Mouse (Mus musculus) bone marrow macrophage, adult 2 months (primary cell): Measurements from ENCODE around the gene Fbxl20. TPM values are rescaled to one million over a fixed set of nuclear protein-coding genes. Genes with fewer than 3 reads are reported as not detected.

ENCODE experiments used
- H3K27ac ChIP-seq: 2 replicates; pipeline ENCODE4 v1.5.1; 2012; ENCODE audit warnings: low read depth, low read length; ENCODE audit not compliant: insufficient read depth
- H3K4me1 ChIP-seq: 2 replicates; pipeline ENCODE4 v1.6.1; 2012; ENCODE audit warnings: low read length; ENCODE audit not compliant: control insufficient read depth, insufficient read depth
- H3K4me3 ChIP-seq: 2 replicates; pipeline ENCODE4 v1.5.1; 2012; ENCODE audit warnings: mild to moderate bottlenecking, low read length, moderate library complexity; ENCODE audit not compliant: insufficient read depth
- CTCF ChIP-seq: IDR thresholded peaks from 2 replicates; pipeline ENCODE4 v1.5.1; 2012; ENCODE audit warnings: low read depth, mild to moderate bottlenecking, low read length, moderate library complexity
- POLR2A ChIP-seq: IDR thresholded peaks from 2 replicates; pipeline ENCODE4 v1.6.1; 2012; ENCODE audit warnings: mild to moderate bottlenecking, low read depth, low read length, borderline replicate concordance
- polyA plus RNA-seq: library from polyadenylated mRNA; stranded (reverse); fragments of >200 nt; gene quantifications from 2 replicates; pipeline ENCODE4 v1.2.4, GENCODE M21; 2012; ENCODE audit not compliant: missing spikeins, insufficient read depth, insufficient read length

The Fbxl20 gene
- polyA plus RNA-seq, 1 experiment, result 54.7 TPM

DNA sequence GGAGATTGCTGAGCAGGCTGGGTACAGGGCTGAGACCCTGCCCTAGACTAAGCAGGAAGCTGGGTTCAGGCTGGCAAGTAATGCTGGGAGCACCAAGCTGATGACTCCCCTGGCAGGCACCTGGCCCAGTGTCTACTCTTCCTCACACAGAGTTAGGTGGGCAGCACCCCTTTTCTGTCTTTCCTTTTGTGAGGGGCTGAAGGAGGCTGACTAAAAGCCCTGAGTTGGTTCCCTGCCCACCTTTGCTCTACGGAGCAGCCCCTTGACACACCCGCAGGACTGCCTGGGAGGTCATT is 99.7 kb downstream of the Fbxl20 start:
- H3K4me1 ChIP-seq, result peaks cover 23% of the 10 kb centered on the region
- H3K27ac ChIP-seq, result peak overlapping the region; percentile 14; the same call in 1 of the 2 replicates

DNA sequence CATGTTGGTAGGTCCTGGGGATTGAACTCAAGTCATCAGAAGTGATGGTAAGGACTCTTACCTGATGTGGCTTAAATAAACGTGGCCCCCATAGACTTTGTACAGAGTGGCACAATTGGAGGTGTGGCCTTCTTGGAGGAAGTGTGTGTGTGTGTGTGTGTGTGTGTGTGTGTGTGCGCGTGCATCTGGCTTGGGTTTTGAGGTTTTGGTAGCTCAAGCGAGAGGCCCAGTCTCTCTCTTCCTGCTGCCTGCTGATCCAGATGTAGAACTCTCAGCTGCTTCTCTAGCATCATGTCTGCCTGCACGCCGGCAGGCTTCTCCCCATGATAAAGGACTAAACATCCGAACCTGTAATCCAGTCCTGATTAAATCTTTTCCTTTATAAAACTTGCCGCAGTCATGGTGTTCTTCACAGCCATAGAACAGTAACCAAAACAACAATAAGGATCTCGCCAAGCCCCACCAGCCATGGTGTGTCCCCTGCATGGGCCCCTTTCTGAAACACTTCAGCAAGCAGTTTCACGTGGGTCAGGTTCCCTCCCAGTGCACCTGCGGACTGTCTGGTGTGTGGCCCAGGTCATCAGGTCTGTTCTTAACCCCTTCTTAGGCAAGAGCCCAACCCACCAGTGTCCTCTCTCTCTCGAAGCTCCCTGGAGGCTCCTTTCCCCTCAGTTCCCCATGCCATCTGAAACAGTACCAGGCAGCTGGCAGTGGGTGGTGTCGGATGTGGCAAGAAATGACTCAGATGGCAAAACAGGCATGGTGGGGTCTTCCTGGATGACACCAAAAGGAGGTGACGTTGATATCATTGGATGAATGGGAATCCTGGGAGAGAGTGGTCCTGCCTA is 100.3 kb downstream of the Fbxl20 start:
- Histone ChIP-seq H3K4me3 (no peak overlapping the region), H3K27ac (peak overlapping the region; percentile 14; the same call in 1 of the 2 replicates), H3K4me1 (peaks cover 23% of the 10 kb centered on the region)
- TF ChIP-seq CTCF (no peak), POLR2A (no peak)

More for the DNA sequence above, 99.7 kb downstream of the Fbxl20 start:
- no peak overlapping the region for H3K4me3 ChIP-seq
- TF ChIP-seq CTCF (no peak), POLR2A (no peak)

- no peak for TF ChIP-seq CTCF
- TF ChIP-seq POLR2A, result no peak
- H3K27ac ChIP-seq, result no peak overlapping the region
- H3K4me3 ChIP-seq, result no peak overlapping the region
- H3K4me1 ChIP-seq, result peaks cover 25% of the 10 kb centered on the region
Measured at GRCm38 (mm10) chr11:98047745-98048144, 102.5 kb downstream of the Fbxl20 start.

DNA sequence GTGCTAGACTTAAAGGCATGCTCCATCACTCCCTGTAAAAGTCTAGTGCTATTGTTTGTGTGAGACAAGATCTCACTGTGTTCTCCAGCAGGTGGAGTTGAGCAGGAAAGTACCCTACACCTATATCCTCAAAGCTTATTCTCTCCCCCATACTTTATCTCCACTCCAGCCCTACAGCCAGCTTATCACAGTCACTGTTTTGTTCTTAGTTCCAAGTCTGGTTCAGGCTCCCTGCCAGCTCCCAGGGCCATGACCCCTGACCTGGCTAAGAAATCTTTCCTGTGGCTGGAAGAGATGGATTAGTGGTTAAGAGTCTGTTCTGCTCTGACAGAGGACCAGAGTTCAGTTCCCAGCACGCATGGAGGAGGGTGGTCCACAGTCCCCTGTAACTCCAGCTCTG is 103.7 kb downstream of the Fbxl20 start:
- H3K27ac ChIP-seq, result no peak overlapping the region
- TF ChIP-seq CTCF, result no peak
- no peak for TF ChIP-seq POLR2A
- H3K4me3 ChIP-seq, result no peak overlapping the region
- H3K4me1 ChIP-seq, result peaks cover 31% of the 10 kb centered on the region

GRCm38 (mm10) chr11:98045596-98045995 is 104.6 kb downstream of the Fbxl20 start:
- TF ChIP-seq POLR2A (no peak), CTCF (peak; percentile 38; the same call in 1 of the 2 replicates)
- Histone ChIP-seq H3K4me1 (peaks cover 24% of the 10 kb centered on the region), H3K4me3 (no peak overlapping the region), H3K27ac (no peak overlapping the region)

GRCm38 (mm10) chr11:98044074-98044473 is 106.1 kb downstream of the Fbxl20 start:
- no peak for TF ChIP-seq CTCF
- TF ChIP-seq POLR2A, result no peak
- Histone ChIP-seq H3K27ac (no peak overlapping the region), H3K4me3 (no peak overlapping the region), H3K4me1 (peaks cover 9% of the 10 kb centered on the region)

GRCm38 (mm10) chr11:98042741-98043140 is 107.5 kb downstream of the Fbxl20 start:
- no peak for TF ChIP-seq POLR2A
- TF ChIP-seq CTCF, result no peak
- Histone ChIP-seq H3K4me3 (no peak overlapping the region), H3K27ac (no peak overlapping the region), H3K4me1 (peaks cover 9% of the 10 kb centered on the region)

DNA sequence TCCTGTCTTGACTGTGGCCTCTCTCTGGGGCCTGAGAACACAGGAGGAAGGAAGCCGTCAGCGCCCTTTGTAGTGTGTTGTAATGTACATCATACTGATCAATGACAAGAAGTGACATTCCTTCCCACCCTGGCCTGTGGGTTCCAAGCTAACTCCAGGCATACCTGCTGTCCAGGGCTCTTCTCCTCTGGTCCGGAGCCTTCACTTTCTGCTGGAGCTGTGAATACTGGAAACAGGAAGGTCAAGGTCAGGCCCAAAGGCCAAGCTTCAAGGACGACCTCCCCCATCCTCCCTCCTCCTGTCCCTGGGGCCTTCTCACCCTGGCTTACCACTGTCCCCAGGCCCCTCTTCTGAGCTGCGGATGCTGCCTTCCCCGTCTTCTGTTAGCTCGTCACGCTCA is 109.2 kb downstream of the Fbxl20 start:
- TF ChIP-seq CTCF (no peak), POLR2A (no peak)
- Histone ChIP-seq H3K4me3 (no peak overlapping the region), H3K27ac (no peak overlapping the region)

GRCm38 (mm10) chr11:98037871-98038270 is 112.3 kb downstream of the Fbxl20 start:
- TF ChIP-seq POLR2A (no peak), CTCF (no peak)
- peaks cover 10% of the 10 kb centered on the region for H3K4me1 ChIP-seq
- no peak overlapping the region for H3K27ac ChIP-seq
- H3K4me3 ChIP-seq, result no peak overlapping the region

More for the DNA sequence above, 109.2 kb downstream of the Fbxl20 start:
- H3K4me1 ChIP-seq, result peaks cover 12% of the 10 kb centered on the region

- Histone ChIP-seq H3K4me3 (peak overlapping the region; percentile 19; the same call in 1 of the 2 replicates), H3K27ac (no peak overlapping the region), H3K4me1 (peaks cover 3% of the 10 kb centered on the region)
- TF ChIP-seq POLR2A, result no peak
- TF ChIP-seq CTCF, result no peak
Measured at GRCm38 (mm10) chr11:98035977-98036377, 114.2 kb downstream of the Fbxl20 start.

- Histone ChIP-seq H3K4me1 (peaks cover 3% of the 10 kb centered on the region), H3K27ac (no peak overlapping the region), H3K4me3 (no peak overlapping the region)
- no peak for TF ChIP-seq POLR2A
Measured at GRCm38 (mm10) chr11:98034840-98035239, 115.4 kb downstream of the Fbxl20 start.
